Mouse (Mus musculus): ENCODE results near the gene Lap3.

Lap3 gene

DNA sequence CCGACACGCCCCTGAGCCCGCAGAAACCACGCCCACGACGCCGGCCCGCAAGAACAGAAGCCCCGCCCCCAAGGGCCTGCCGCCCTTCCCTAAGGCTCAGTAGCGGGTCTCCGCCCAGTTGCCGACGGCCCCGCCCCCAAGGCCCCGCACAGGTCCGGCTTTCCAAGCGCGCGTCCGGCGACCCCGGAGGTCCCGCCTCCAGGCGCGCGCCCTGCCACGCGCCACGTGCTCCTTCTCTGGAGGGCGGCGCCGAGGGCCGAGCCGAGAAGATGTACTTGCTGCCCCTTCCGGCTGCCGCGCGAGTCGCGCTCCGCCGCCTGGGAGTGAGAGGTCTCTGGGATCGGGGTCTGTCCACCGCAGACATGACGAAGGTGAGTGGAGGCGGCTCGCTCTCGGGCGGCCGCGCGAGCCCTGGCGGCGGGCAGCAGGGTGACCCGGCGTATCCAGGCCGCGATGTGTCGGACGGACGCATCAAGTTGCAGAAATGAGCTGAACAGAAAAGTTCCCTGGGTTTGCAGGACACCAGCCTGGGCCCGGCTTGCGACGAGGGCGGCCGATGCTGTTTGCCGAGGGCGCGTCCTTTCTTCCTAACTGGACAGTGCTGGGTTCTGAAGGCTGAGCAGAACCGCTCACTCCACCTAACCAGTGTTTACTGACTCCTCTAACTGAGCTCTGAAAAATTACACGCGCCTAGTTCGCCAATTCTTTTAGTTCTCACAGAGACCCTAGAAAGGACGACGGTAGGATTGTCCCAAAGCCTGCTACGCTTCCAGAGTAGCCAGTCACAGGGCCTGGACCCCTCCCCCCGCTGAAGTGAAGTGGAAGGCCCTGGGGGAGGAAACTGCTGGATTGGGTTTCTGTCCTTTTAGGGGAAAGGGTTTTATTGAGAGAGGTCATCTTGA, at the start of gene Lap3:
Gene Lap3, plus strand, starts transcription at position 184 of the 902 bp plus-strand sequence.
- DNase-seq, result peak; percentile 99 to 100

- DNase-seq, result peak; percentile 41 to 48
Measured at GRCm38 (mm10) chr5:45444130-45444832, 48.9 kb upstream of the Lap3 start.

GRCm38 (mm10) chr5:45448676-45449075, 44.5 kb upstream of the Lap3 start:
- peak; percentile 35 for DNase-seq

GRCm38 (mm10) chr5:45449206-45449605, 44.0 kb upstream of the Lap3 start:
- no peak for DNase-seq

GRCm38 (mm10) chr5:45449831-45450716, 43.1 kb upstream of the Lap3 start, which contains the start of gene Qdpr:
Gene Qdpr (minus strand): TSS chr5:45450236.
- DNase-seq, result peak; percentile 98 to 99

DNA sequence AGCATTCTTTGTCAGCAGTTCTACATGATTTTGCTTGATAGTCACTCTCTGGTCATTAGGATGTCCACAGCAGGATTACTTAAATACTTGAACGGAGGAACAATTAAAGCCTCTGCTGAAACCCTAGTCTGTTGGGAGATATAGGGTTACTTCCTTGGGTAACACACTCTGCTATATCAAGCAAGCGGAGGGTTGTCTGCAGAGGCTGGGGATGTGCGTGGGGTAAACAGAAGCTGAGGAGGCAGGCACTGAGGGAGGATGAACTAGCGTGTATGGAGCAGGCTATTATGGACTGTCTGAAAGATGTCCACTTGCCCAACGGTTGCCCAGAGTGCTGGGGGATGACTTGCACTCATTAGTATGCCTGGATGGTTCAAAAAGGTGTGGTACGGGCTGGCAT, 39.7 kb upstream of the Lap3 start, which contains the start of gene Clrn2:
Gene Clrn2, plus strand, starts transcription at position 301 of the 400 bp plus-strand sequence.
- DNase-seq, result no peak

DNA sequence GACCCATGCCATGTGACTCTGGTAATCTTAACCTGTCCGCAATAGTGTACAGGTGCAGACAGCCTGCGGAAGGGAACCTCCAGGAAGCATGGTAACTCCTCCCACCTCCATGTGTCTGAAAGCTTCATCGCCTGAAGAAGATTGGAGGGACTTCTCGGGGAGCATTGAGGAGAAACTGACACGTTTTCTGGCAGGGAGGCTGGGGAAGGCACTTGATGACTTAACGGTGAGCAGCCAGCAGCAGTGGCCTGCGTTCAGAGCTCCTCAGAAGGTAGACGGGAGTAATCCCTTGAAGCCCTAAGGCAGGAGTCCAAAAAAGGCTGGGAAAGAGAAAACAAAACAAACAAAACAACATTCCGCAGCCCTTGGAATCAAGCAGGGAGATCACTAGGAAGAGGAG, 38.7 kb upstream of the Lap3 start:
- no peak for DNase-seq

GRCm38 (mm10) chr5:45472880-45473450, 20.2 kb upstream of the Lap3 start:
- DNase-seq, result no peak

GRCm38 (mm10) chr5:45473521-45473920, 19.7 kb upstream of the Lap3 start:
- peak in 1 of 2 experiments; percentile 37 for DNase-seq

DNA sequence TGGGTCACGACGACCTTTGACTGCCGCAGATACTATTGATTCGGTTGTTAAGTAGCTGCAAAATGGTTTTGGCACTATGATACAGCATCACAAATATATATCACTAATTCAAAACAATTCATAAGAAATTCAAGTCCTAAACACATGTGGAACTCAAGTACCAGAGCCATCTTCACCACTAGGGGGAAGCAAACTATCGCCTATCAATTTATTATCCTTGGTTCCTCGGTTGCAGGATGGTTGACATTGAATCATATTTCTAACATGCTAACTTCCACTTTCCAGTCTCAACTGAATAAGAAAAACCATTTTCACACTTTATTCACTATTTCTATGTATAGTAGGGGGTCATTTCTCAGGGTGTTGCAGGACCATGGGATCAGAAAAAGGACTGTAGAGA, 19.0 kb upstream of the Lap3 start:
- peak; percentile 75 to 88 for DNase-seq

DNA sequence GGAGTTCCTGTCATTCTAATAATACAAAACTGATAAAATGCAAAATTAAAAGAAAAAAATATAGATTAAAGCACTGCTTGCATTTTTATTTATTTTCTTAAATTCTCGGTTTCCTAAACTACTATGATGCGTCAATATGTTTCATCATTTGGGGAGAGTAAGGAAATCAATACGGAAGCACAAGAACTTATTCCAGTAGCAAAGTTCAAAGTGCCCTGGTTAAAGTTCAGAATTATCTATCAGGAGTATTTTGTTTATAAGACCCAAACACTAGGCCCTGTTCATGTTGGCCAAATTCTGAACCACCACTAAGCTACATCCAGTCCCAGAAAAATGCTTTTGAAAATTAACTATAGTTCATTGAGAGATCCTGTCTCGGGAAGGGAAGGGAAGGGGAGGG, 18.4 kb upstream of the Lap3 start:
- DNase-seq, result no peak

GRCm38 (mm10) chr5:45475771-45476170, 17.4 kb upstream of the Lap3 start:
- no peak for DNase-seq

DNA sequence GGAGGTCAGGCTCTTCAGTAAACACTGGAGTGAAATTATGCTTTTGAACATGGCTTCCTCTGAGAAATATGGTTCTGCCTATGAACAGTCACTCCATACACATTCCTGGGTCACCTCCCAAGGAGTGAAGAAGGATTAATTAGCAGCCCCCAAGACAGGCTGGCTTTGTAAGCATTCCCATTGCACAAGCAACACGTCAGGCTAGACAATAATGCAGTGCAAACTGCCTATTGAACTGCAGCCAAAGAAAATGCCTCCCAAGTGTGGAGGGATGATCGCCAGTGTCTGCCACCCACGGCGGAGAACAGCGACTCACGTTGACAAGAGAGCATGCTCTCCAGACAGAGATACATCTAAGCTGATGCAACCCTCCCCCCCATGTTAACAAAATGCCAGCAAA, 16.9 kb upstream of the Lap3 start:
- DNase-seq, result peak; percentile 27 to 34

GRCm38 (mm10) chr5:45477601-45478000, 15.6 kb upstream of the Lap3 start:
- DNase-seq, result peak; percentile 14 to 40

DNA sequence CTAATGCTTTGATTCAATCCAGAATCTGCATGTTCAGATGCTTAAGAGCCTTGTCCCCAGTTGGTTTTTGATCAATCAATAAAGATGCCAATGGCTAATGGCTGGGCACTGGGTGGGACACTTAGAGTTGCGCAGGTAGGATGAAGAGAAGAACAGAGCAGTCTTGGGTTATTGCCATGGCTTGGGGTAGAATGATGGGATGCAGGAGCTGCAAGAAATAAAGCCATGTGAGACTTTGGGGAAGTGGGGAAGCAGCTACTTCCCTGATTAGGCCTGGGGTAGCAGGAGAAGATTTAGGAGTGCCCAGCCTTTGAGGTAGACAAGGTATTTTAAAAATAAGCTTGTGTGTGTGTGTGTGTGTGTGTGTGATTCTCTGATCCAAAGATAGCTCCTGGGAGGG, 13.1 kb upstream of the Lap3 start:
- no peak for DNase-seq

GRCm38 (mm10) chr5:45481125-45481524, 12.0 kb upstream of the Lap3 start:
- DNase-seq, result no peak

GRCm38 (mm10) chr5:45482607-45483006, 10.6 kb upstream of the Lap3 start:
- DNase-seq, result no peak

- DNase-seq, result no peak
Measured at GRCm38 (mm10) chr5:45483654-45484053, 9.5 kb upstream of the Lap3 start.

GRCm38 (mm10) chr5:45491776-45492175, 1.4 kb upstream of the Lap3 start:
- no peak for DNase-seq

GRCm38 (mm10) chr5:45494093-45494755, 1.1 kb downstream of the Lap3 start:
- DNase-seq, result no peak

- DNase-seq, result no peak
Measured at GRCm38 (mm10) chr5:45495429-45495975, 2.3 kb downstream of the Lap3 start.

Data from cerebellum, postnatal 10 days (tissue).